Comparison of ENCODE assay signal across 18 mouse cellular contexts in the genomic region with DNA sequence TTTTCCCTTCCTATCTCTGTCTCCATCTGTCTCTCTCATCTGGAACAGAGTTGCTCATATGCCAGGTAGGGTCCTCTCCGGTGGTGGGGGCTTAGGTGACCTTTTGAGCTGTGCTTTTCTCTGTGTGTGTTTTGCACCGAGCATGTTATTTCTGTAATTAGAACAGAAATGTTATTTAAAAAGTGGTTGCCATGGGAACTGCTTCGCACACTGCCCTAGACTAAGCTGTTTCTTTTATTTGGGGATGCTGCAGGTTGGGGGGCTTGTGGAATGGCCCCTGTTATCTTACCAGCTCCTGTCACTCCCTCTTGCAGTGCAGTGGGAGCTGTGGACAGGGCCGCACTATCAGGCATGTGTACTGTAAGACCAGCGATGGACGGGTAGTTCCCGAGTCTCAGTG. TPM values are rescaled to one million over a fixed set of nuclear protein-coding genes. Genes with fewer than 3 reads are reported as not detected.
DNase-seq lines count a peak whose midpoint lies in the region; ATAC-seq and TF ChIP-seq lines count a peak whose summit lies in the region.
"Had no signal": no experiment of that assay in that cellular context is flagged by ENCODE, and none has a peak within 500 bp of the region (broad histone marks: within the 10 kb centered on the region; RNA-seq: fewer than 3 reads in every experiment).

No protein-coding gene starts in this region.

- TF ChIP-seq POLR2A in kidney, adult 2 months (IDR thresholded peaks at IDR 0.05; ENCODE audit: low read depth, low read length): no peak

- intact Hi-C loops in heart, postnatal 36 days (cut with DNase I): no loop called here

- WGBS in heart, embryonic 12.5 days: 47% methylated on average over 7 of the region's 7 CpGs
- 71% methylated on average over 7 of the region's 7 CpGs for WGBS in midbrain, embryonic 12.5 days
- WGBS in midbrain, embryonic 14.5 days: 62% methylated on average over 7 of the region's 7 CpGs
- 57% methylated on average over 7 of the region's 7 CpGs for WGBS in hindbrain, embryonic 16.5 days
- WGBS in midbrain, embryonic 16.5 days: 43% methylated on average over 7 of the region's 7 CpGs
- WGBS in kidney, adult 2 months: 76% methylated on average over 7 of the region's 7 CpGs

- ATAC-seq in heart, embryonic 12.5 days (ENCODE audit: insufficient number of reproducible peaks, low FRiP score): no peak
- ATAC-seq in midbrain, embryonic 12.5 days (ENCODE audit: low FRiP score, low read depth): no peak
- no peak for ATAC-seq in midbrain, embryonic 14.5 days (ENCODE audit: low FRiP score, low TSS enrichment)
- ATAC-seq in hindbrain, embryonic 16.5 days: peak; percentile 59
- peak; percentile 67; the same call in 1 of the 2 replicates for ATAC-seq in midbrain, embryonic 16.5 days
- ATAC-seq: liver, embryonic 12.5 days had no signal

- no peak for TF ChIP-seq CTCF in kidney, adult 2 months (conservative IDR thresholded peaks at IDR 0.05; ENCODE audit: insufficient read depth, insufficient read length, low read depth, low read length)

- no peak overlapping the region for H3K4me2 ChIP-seq in heart, embryonic 12.5 days
- H3K4me2 ChIP-seq in midbrain, embryonic 12.5 days (replicated peaks): no peak overlapping the region
- H3K4me2 ChIP-seq in midbrain, embryonic 14.5 days (ENCODE audit: low read length): no peak overlapping the region
- no peak overlapping the region for H3K4me2 ChIP-seq in hindbrain, embryonic 16.5 days (ENCODE audit: low read length)
- H3K4me2 ChIP-seq in midbrain, embryonic 16.5 days (ENCODE audit: low read length): no peak overlapping the region
- H3K4me2 ChIP-seq: heart, embryonic 15.5 days; liver, embryonic 12.5 days had no signal

- peaks cover 11% of the 10 kb centered on the region for H3K36me3 ChIP-seq in heart, embryonic 12.5 days
- no peaks in the 10 kb centered on the region for H3K36me3 ChIP-seq in midbrain, embryonic 12.5 days
- no peaks in the 10 kb centered on the region for H3K36me3 ChIP-seq in midbrain, embryonic 14.5 days (ENCODE audit: control insufficient read depth, insufficient read depth, low read length)
- H3K36me3 ChIP-seq in hindbrain, embryonic 16.5 days (ENCODE audit: control insufficient read depth, insufficient read depth, low read length): no peaks in the 10 kb centered on the region
- H3K36me3 ChIP-seq in midbrain, embryonic 16.5 days (ENCODE audit: control insufficient read depth, insufficient read depth, low read length): no peaks in the 10 kb centered on the region
- no peaks in the 10 kb centered on the region for H3K36me3 ChIP-seq in kidney, adult 2 months (ENCODE audit: control insufficient read depth, insufficient read depth, low read length)
- H3K36me3 ChIP-seq: heart, embryonic 15.5 days; liver, embryonic 12.5 days had no signal

- H3K9ac ChIP-seq in heart, embryonic 12.5 days: peak overlapping the region; percentile 11; the same call in 1 of the 2 replicates
- 0 out of 2 replicates have a peak overlapping the region, but pooled peaks have one; percentile 11 for H3K9ac ChIP-seq in midbrain, embryonic 12.5 days (replicated peaks)
- no peak overlapping the region for H3K9ac ChIP-seq in midbrain, embryonic 14.5 days (replicated peaks; ENCODE audit: low read length)
- no peak overlapping the region for H3K9ac ChIP-seq in hindbrain, embryonic 16.5 days (ENCODE audit: low read depth, low read length)
- H3K9ac ChIP-seq in midbrain, embryonic 16.5 days (ENCODE audit: low read depth, low read length): no peak overlapping the region
- H3K9ac ChIP-seq: heart, embryonic 15.5 days; liver, embryonic 12.5 days had no signal

- H3K4me3 ChIP-seq in heart, embryonic 12.5 days: no peak overlapping the region
- H3K4me3 ChIP-seq in midbrain, embryonic 12.5 days: no peak overlapping the region
- no peak overlapping the region for H3K4me3 ChIP-seq in midbrain, embryonic 14.5 days (replicated peaks; ENCODE audit: low read depth, low read length)
- no peak overlapping the region for H3K4me3 ChIP-seq in hindbrain, embryonic 16.5 days (ENCODE audit: low read length)
- no peak overlapping the region for H3K4me3 ChIP-seq in midbrain, embryonic 16.5 days (ENCODE audit: low read depth, low read length)
- H3K4me3 ChIP-seq in kidney, adult 2 months (ENCODE audit: insufficient read depth, low read depth, low read length): no peak overlapping the region
- H3K4me3 ChIP-seq: heart, embryonic 15.5 days; limb, embryonic 10.5 days; liver, embryonic 12.5 days had no signal

- no peak overlapping the region for H3K27ac ChIP-seq in heart, embryonic 12.5 days (ENCODE audit: poor library complexity, severe bottlenecking)
- no peak overlapping the region for H3K27ac ChIP-seq in midbrain, embryonic 12.5 days (replicated peaks)
- no peak overlapping the region for H3K27ac ChIP-seq in midbrain, embryonic 14.5 days (replicated peaks; ENCODE audit: low read depth, low read length)
- H3K27ac ChIP-seq in hindbrain, embryonic 16.5 days (ENCODE audit: low read depth, low read length): no peak overlapping the region
- peak overlapping the region; percentile 64 for H3K27ac ChIP-seq in midbrain, embryonic 16.5 days (ENCODE audit: low read length)
- H3K27ac ChIP-seq in kidney, adult 2 months (ENCODE audit: insufficient read depth, low read depth, low read length): no peak overlapping the region
- H3K27ac ChIP-seq: heart, embryonic 15.5 days; limb, embryonic 10.5 days; liver, embryonic 12.5 days had no signal

- H3K9me3 ChIP-seq in heart, embryonic 12.5 days (replicated peaks): no peaks in the 10 kb centered on the region
- no peaks in the 10 kb centered on the region for H3K9me3 ChIP-seq in midbrain, embryonic 12.5 days
- H3K9me3 ChIP-seq in midbrain, embryonic 14.5 days (ENCODE audit: control insufficient read depth, low read length): no peaks in the 10 kb centered on the region
- H3K9me3 ChIP-seq in hindbrain, embryonic 16.5 days (ENCODE audit: control insufficient read depth, low read length): no peaks in the 10 kb centered on the region
- no peaks in the 10 kb centered on the region for H3K9me3 ChIP-seq in midbrain, embryonic 16.5 days (replicated peaks; ENCODE audit: control insufficient read depth, low read length, poor library complexity, severe bottlenecking)
- H3K9me3 ChIP-seq: heart, embryonic 15.5 days; limb, embryonic 10.5 days; liver, embryonic 12.5 days had no signal

- DNase-seq in heart, postnatal 36 days: no peak
- no peak for DNase-seq in midbrain, embryonic 14.5 days
- no peak for DNase-seq in cerebellum, adult 11-12 months
- no peak for DNase-seq in kidney, adult 2 months
- DNase-seq: cerebellum, adult 2 months; gastrocnemius, postnatal 36 days; thymus, postnatal 14 days had no signal

- H3K4me1 ChIP-seq in heart, embryonic 12.5 days (replicated peaks): peaks cover 23% of the 10 kb centered on the region
- peaks cover 6% of the 10 kb centered on the region; the same call in 1 of the 2 replicates for H3K4me1 ChIP-seq in midbrain, embryonic 12.5 days
- H3K4me1 ChIP-seq in midbrain, embryonic 14.5 days (ENCODE audit: control insufficient read depth, insufficient read depth, low read length): 0 out of 2 replicates have a peak, but pooled peaks cover 7% of the 10 kb centered on the region
- H3K4me1 ChIP-seq in hindbrain, embryonic 16.5 days (ENCODE audit: control insufficient read depth, insufficient read depth, low read depth, low read length): peaks cover 5% of the 10 kb centered on the region
- peaks cover 12% of the 10 kb centered on the region for H3K4me1 ChIP-seq in midbrain, embryonic 16.5 days (ENCODE audit: control insufficient read depth, insufficient read depth, low read length)
- H3K4me1 ChIP-seq in kidney, adult 2 months (ENCODE audit: control insufficient read depth, insufficient read depth, low read length): no peaks in the 10 kb centered on the region
- H3K4me1 ChIP-seq: liver, embryonic 12.5 days had no signal

- peaks cover 24% of the 10 kb centered on the region for H3K27me3 ChIP-seq in heart, embryonic 12.5 days (replicated peaks)
- H3K27me3 ChIP-seq in midbrain, embryonic 12.5 days: peaks cover 6% of the 10 kb centered on the region; the same call in 1 of the 2 replicates
- no peaks in the 10 kb centered on the region for H3K27me3 ChIP-seq in midbrain, embryonic 14.5 days (ENCODE audit: control insufficient read depth, insufficient read depth, low read length)
- H3K27me3 ChIP-seq in hindbrain, embryonic 16.5 days (replicated peaks; ENCODE audit: control insufficient read depth, insufficient read depth, low read length): no peaks in the 10 kb centered on the region
- H3K27me3 ChIP-seq in midbrain, embryonic 16.5 days (ENCODE audit: control insufficient read depth, insufficient read depth, low read depth, low read length): no peaks in the 10 kb centered on the region
- H3K27me3 ChIP-seq in kidney, adult 2 months (replicated peaks; ENCODE audit: control insufficient read depth, insufficient read depth, low read length): no peaks in the 10 kb centered on the region

RNA-seq across cellular contexts. Expression of gene Adamtsl2, which starts 24.4 kb away (rescaled TPM):
- polyA plus RNA-seq in heart, embryonic 12.5 days (2016; fragmentation: Nextera tagmentation; extraction: Ambion mirVana): 10.9 and 12.2 TPM in 2 replicates
- total RNA-seq in heart, postnatal 36 days (2021): 10 to 100 TPM; 20.3 to 21.4 TPM
- 6.7 and 7.6 TPM in 2 replicates for polyA plus RNA-seq in midbrain, embryonic 12.5 days (2016; fragmentation: Nextera tagmentation; extraction: Ambion mirVana)
- polyA plus RNA-seq in midbrain, embryonic 14.5 days (2014; fragmentation: Nextera tagmentation; extraction: Ambion mirVana): 7.1 and 7.6 TPM in 2 replicates
- 9.6 and 11.8 TPM in 2 replicates for polyA plus RNA-seq in hindbrain, embryonic 16.5 days (2015; fragmentation: Nextera tagmentation; extraction: Ambion mirVana)
- polyA plus RNA-seq in midbrain, embryonic 16.5 days (2015; fragmentation: Nextera tagmentation; extraction: Ambion mirVana): 10.6 and 10.8 TPM in 2 replicates
- polyA plus RNA-seq in kidney, adult 2 months (2012; rRNA removed): 21.7 and 25.7 TPM in 2 replicates
- total RNA-seq: megakaryocyte-erythroid progenitor cell, adult 5-6 weeks had no signal

RNA-seq across cellular contexts. Expression of gene Mymk, which starts 31.6 kb away (rescaled TPM):
- polyA plus RNA-seq in heart, embryonic 12.5 days (2016; fragmentation: Nextera tagmentation; extraction: Ambion mirVana): 0.17 and 0.18 TPM in 2 replicates
- total RNA-seq in heart, postnatal 36 days (2021): not detected
- polyA plus RNA-seq in midbrain, embryonic 12.5 days (2016; fragmentation: Nextera tagmentation; extraction: Ambion mirVana): 0.14 TPM in 1 of 2 replicates, not detected in the other
- not detected in 2 replicates for polyA plus RNA-seq in midbrain, embryonic 14.5 days (2014; fragmentation: Nextera tagmentation; extraction: Ambion mirVana)
- 0.21 and 3.5 TPM in 2 replicates for polyA plus RNA-seq in hindbrain, embryonic 16.5 days (2015; fragmentation: Nextera tagmentation; extraction: Ambion mirVana)
- polyA plus RNA-seq in midbrain, embryonic 16.5 days (2015; fragmentation: Nextera tagmentation; extraction: Ambion mirVana): 0.24 TPM in 1 of 2 replicates, not detected in the other
- 0.09 and 0.16 TPM in 2 replicates for polyA plus RNA-seq in kidney, adult 2 months (2012; rRNA removed)
- total RNA-seq: ES-E14; megakaryocyte-erythroid progenitor cell, adult 5-6 weeks had no signal

RNA-seq across cellular contexts. Expression of gene Fam163b, which starts 38.7 kb away (rescaled TPM):
- polyA plus RNA-seq in heart, embryonic 12.5 days (2016; fragmentation: Nextera tagmentation; extraction: Ambion mirVana): 0.50 and 0.56 TPM in 2 replicates
- under 1 TPM; 0.19 to 0.43 TPM for total RNA-seq in heart, postnatal 36 days (2021)
- polyA plus RNA-seq in midbrain, embryonic 12.5 days (2016; fragmentation: Nextera tagmentation; extraction: Ambion mirVana): 0.09 and 0.27 TPM in 2 replicates
- 2.8 and 4.2 TPM in 2 replicates for polyA plus RNA-seq in midbrain, embryonic 14.5 days (2014; fragmentation: Nextera tagmentation; extraction: Ambion mirVana)
- 10.2 and 10.3 TPM in 2 replicates for polyA plus RNA-seq in hindbrain, embryonic 16.5 days (2015; fragmentation: Nextera tagmentation; extraction: Ambion mirVana)
- 5.0 and 8.1 TPM in 2 replicates for polyA plus RNA-seq in midbrain, embryonic 16.5 days (2015; fragmentation: Nextera tagmentation; extraction: Ambion mirVana)
- polyA plus RNA-seq in kidney, adult 2 months (2012; rRNA removed): 0.38 and 0.42 TPM in 2 replicates
- total RNA-seq: ES-E14; gastrocnemius, postnatal 36 days; megakaryocyte-erythroid progenitor cell, adult 5-6 weeks had no signal
- polyA plus RNA-seq: kidney, embryonic 14.5 days; spleen, adult 2 months had no signal

Comparison
In these comparisons a context has a peak if more than half of its experiments do, and no peak if none do; other contexts are left out.
1. ATAC-seq: peak in hindbrain, embryonic 16.5 days (single experiment) and midbrain, embryonic 16.5 days (single experiment); none in heart, embryonic 12.5 days (single experiment), midbrain, embryonic 12.5 days (single experiment) and midbrain, embryonic 14.5 days (single experiment).
2. H3K9ac ChIP-seq: peak in heart, embryonic 12.5 days (single experiment) and midbrain, embryonic 12.5 days (single experiment); none in midbrain, embryonic 14.5 days (single experiment), hindbrain, embryonic 16.5 days (single experiment) and midbrain, embryonic 16.5 days (single experiment).